14 mouse cellular contexts compared by ENCODE assay signal in the genomic region with DNA sequence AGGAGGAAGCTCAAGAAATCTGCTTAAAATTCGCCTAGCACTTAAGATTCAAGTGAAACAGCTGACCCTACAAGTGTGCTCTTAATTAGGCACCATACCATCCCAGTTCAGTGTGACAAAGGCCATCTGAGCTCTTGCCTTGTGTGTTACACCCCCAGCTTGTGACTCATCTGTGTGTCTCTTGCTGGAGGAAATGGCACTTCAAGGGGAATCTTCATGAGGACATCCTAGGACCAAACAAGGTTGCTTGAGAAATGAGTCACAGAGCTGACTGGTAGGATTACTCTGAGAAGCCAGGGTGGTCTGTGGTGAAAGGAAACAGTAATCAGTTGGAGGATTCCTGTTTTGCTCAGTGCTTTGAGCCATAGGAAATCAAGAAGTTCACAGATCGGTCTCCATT. TPM values are rescaled to one million over a fixed set of nuclear protein-coding genes. Genes with fewer than 3 reads are reported as not detected.
DNase-seq lines count a peak whose midpoint lies in the region; ATAC-seq and TF ChIP-seq lines count a peak whose summit lies in the region.
"Had no signal": no experiment of that assay in that cellular context is flagged by ENCODE, and none has a peak within 500 bp of the region (broad histone marks: within the 10 kb centered on the region; RNA-seq: fewer than 3 reads in every experiment).

No protein-coding gene starts in this region.

- H3K36me3 ChIP-seq in lung, postnatal 0 days (ENCODE audit: insufficient read depth, low read length) = no peaks in the 10 kb centered on the region
- H3K36me3 ChIP-seq: G1E had no signal

- H3K27me3 ChIP-seq in lung, postnatal 0 days (replicated peaks; ENCODE audit: insufficient read depth, low read length) = no peaks in the 10 kb centered on the region

- H3K4me1 ChIP-seq in lung, postnatal 0 days (ENCODE audit: insufficient read depth, low read depth, low read length) = no peaks in the 10 kb centered on the region

- 57% methylated on average over 2 of the region's 2 CpGs for WGBS in lung, postnatal 0 days

- no peak for TF ChIP-seq CTCF in lung, postnatal 0 days (IDR thresholded peaks at IDR 0.05)

- H3K27ac ChIP-seq in lung, postnatal 0 days (ENCODE audit: low read length) = no peak overlapping the region

- no peaks in the 10 kb centered on the region for H3K9me3 ChIP-seq in lung, postnatal 0 days (ENCODE audit: low read length)
- H3K9me3 ChIP-seq: G1E had no signal

- no peak overlapping the region for H3K4me3 ChIP-seq in lung, postnatal 0 days (ENCODE audit: low read depth, low read length)

- no peak overlapping the region for H3K9ac ChIP-seq in lung, postnatal 0 days (replicated peaks; ENCODE audit: low read depth)

- ATAC-seq in lung, postnatal 0 days = peak; percentile 54

- TF ChIP-seq EP300 in lung, postnatal 0 days (IDR thresholded peaks at IDR 0.05) = no peak

- peak; percentile 69 for DNase-seq in heart, adult 11 months
- DNase-seq in heart, postnatal 4 days = no peak
- peak; percentile 14 for DNase-seq in lung, postnatal 0 days (ENCODE audit: low spot score)
- no peak for DNase-seq in lung, postnatal 10 days
- DNase-seq in Muller cell, postnatal 12 days (ENCODE audit: inconsistent ontology term) = peak; percentile 26
- no peak for DNase-seq in right cerebral cortex, adult 2 months (ENCODE audit: low spot score in 2 of 2)
- DNase-seq in kidney, postnatal 10 days = no peak
- DNase-seq: cerebellum, adult 11-12 months; embryo, embryonic 11 days; heart, postnatal 36 days; kidney, adult 18-20 months; lung, adult 18-20 months; right cerebral cortex, postnatal 14 days had no signal

- H3K4me2 ChIP-seq in lung, postnatal 0 days (replicated peaks; ENCODE audit: low read depth, low read length) = no peak overlapping the region

RNA-seq across cellular contexts. Expression of a gene that starts 39.6 kb away (rescaled TPM):
- 1 to 10 TPM; 6.0 to 6.2 TPM for total RNA-seq in heart, postnatal 4 days (2021)
- 20.5 and 24.1 TPM in 2 replicates for polyA plus RNA-seq in lung, postnatal 0 days (2015; fragmentation: Nextera tagmentation; extraction: Ambion mirVana)
- polyA plus RNA-seq: G1E had no signal

Comparison
In these comparisons a context has a peak if more than half of its experiments do, and no peak if none do; other contexts are left out.
1. DNase-seq: peak in heart, adult 11 months (single experiment), lung, postnatal 0 days (single experiment) and Muller cell, postnatal 12 days (single experiment); none in heart, postnatal 4 days (single experiment), lung, postnatal 10 days (single experiment), right cerebral cortex, adult 2 months (0 of 2) and kidney, postnatal 10 days (single experiment).